Mouse (Mus musculus) layer of hippocampus, adult 2 months (tissue): Measurements from ENCODE around the gene Ccdc110. TPM values are rescaled to one million over a fixed set of nuclear protein-coding genes. Genes with fewer than 3 reads are reported as not detected.
A peak's percentile ranks its signal among the peaks of the same experiment; 100 is the strongest.

Experiments used
- DNase-seq, 2 experiments: peaks; one replicate each; pipeline ENCODE4 v3.0.0; 2022; ENCODE audit warnings: low spot score in 2 of 2
- H3K27ac ChIP-seq: fragments of 200-600 bp; 2 replicates; pipeline ENCODE4 v1.8.1; 2022
- H3K4me3 ChIP-seq: fragments of 200-600 bp; 2 replicates; pipeline ENCODE4 v1.8.1; 2022; ENCODE audit warnings: mild to moderate bottlenecking
- CTCF ChIP-seq: fragments of 200-600 bp; conservative IDR thresholded peaks from 2 replicates; pipeline ENCODE4 v1.8.1; 2022; ENCODE audit warnings: antibody characterized with exemption, mild to moderate bottlenecking, moderate library complexity
- long read RNA-seq, 2 experiments: library from polyadenylated mRNA; stranded (forward); transcript quantifications; one replicate each; pipeline ENCODE4 v2.0.0; 2021; ENCODE audit warnings: borderline mapping rate in 2 of 2
- total RNA-seq, 2 experiments: library from RNA; stranded (reverse); gene quantifications; 2 replicates each; pipeline ENCODE4 v1.2.3; 2021

The Ccdc110 gene
- total RNA-seq: under 1 TPM; 0.61 to 0.69 TPM
- long read RNA-seq, experiment 1: 0 reads
- long read RNA-seq, experiment 2: 0 reads

GRCm38 (mm10) chr8:45934582-45935014 lies at the start of gene Ccdc110:
Gene Ccdc110, plus strand, starts transcription at chr8:45934619.
- peak; percentile 94 to 99 for DNase-seq
- peak within 1 kb of the TSS; percentile 32; the same call in 1 of the 2 replicates for H3K27ac ChIP-seq
- peak; percentile 100; the same call in 1 of the 2 replicates for TF ChIP-seq CTCF
- H3K4me3 ChIP-seq: peak within 1 kb of the TSS; percentile 61

GRCm38 (mm10) chr8:45885202-45885685 lies 49.2 kb upstream of the Ccdc110 start, which contains the start of gene Pdlim3:
Gene Pdlim3, plus strand, starts transcription at chr8:45885461.
- Histone ChIP-seq H3K27ac (no peak within 1 kb of the TSS), H3K4me3 (peak within 1 kb of the TSS; percentile 52)
- TF ChIP-seq CTCF: no peak
- DNase-seq: no peak

- H3K4me3 ChIP-seq: peak overlapping the region; percentile 52; the same call in 1 of the 2 replicates
- DNase-seq: no peak
- peak; percentile 55 for TF ChIP-seq CTCF
- H3K27ac ChIP-seq: no peak overlapping the region
Observed at GRCm38 (mm10) chr8:45885775-45886174, 48.6 kb upstream of the Ccdc110 start.

- no peak for DNase-seq
- no peak for TF ChIP-seq CTCF
- Histone ChIP-seq H3K4me3 (no peak overlapping the region), H3K27ac (no peak overlapping the region)
Observed at GRCm38 (mm10) chr8:45889737-45890136, 44.7 kb upstream of the Ccdc110 start.

GRCm38 (mm10) chr8:45896590-45896989 lies 37.8 kb upstream of the Ccdc110 start:
- no peak overlapping the region for H3K4me3 ChIP-seq
- no peak overlapping the region for H3K27ac ChIP-seq
- no peak for DNase-seq
- no peak for TF ChIP-seq CTCF

- no peak for TF ChIP-seq CTCF
Observed at GRCm38 (mm10) chr8:45899783-45900182, 34.6 kb upstream of the Ccdc110 start.

GRCm38 (mm10) chr8:45901626-45902025 lies 32.8 kb upstream of the Ccdc110 start:
- Histone ChIP-seq H3K4me3 (no peak overlapping the region), H3K27ac (no peak overlapping the region)
- no peak for DNase-seq
- TF ChIP-seq CTCF: no peak

More at GRCm38 (mm10) chr8:45899783-45900182, 34.6 kb upstream of the Ccdc110 start:
- no peak for DNase-seq
- H3K27ac ChIP-seq: no peak overlapping the region
- H3K4me3 ChIP-seq: no peak overlapping the region

GRCm38 (mm10) chr8:45903659-45904058 lies 30.8 kb upstream of the Ccdc110 start:
- TF ChIP-seq CTCF: no peak
- DNase-seq: no peak
- Histone ChIP-seq H3K4me3 (no peak overlapping the region), H3K27ac (no peak overlapping the region)

GRCm38 (mm10) chr8:45905591-45906250 lies 28.7 kb upstream of the Ccdc110 start:
- Histone ChIP-seq H3K27ac (no peak overlapping the region), H3K4me3 (no peak overlapping the region)
- DNase-seq: no peak
- TF ChIP-seq CTCF: no peak

- TF ChIP-seq CTCF: no peak
- no peak overlapping the region for H3K27ac ChIP-seq
- DNase-seq: no peak
Observed at GRCm38 (mm10) chr8:45906251-45906619, 28.2 kb upstream of the Ccdc110 start.

GRCm38 (mm10) chr8:45913707-45914106 lies 20.7 kb upstream of the Ccdc110 start:
- Histone ChIP-seq H3K4me3 (no peak overlapping the region), H3K27ac (no peak overlapping the region)
- DNase-seq: no peak
- TF ChIP-seq CTCF: no peak

More at GRCm38 (mm10) chr8:45906251-45906619, 28.2 kb upstream of the Ccdc110 start:
- no peak overlapping the region for H3K4me3 ChIP-seq

GRCm38 (mm10) chr8:45916496-45916895 lies 17.9 kb upstream of the Ccdc110 start:
- H3K27ac ChIP-seq: no peak overlapping the region
- H3K4me3 ChIP-seq: no peak overlapping the region
- TF ChIP-seq CTCF: no peak
- DNase-seq: no peak

- Histone ChIP-seq H3K27ac (no peak overlapping the region), H3K4me3 (0 out of 2 replicates have a peak overlapping the region, but pooled peaks have one; percentile 6)
- DNase-seq: no peak
- TF ChIP-seq CTCF: no peak
Observed at GRCm38 (mm10) chr8:45917040-45917679, 17.3 kb upstream of the Ccdc110 start.
